9 mouse cellular contexts compared by ENCODE assay signal in the genomic region with DNA sequence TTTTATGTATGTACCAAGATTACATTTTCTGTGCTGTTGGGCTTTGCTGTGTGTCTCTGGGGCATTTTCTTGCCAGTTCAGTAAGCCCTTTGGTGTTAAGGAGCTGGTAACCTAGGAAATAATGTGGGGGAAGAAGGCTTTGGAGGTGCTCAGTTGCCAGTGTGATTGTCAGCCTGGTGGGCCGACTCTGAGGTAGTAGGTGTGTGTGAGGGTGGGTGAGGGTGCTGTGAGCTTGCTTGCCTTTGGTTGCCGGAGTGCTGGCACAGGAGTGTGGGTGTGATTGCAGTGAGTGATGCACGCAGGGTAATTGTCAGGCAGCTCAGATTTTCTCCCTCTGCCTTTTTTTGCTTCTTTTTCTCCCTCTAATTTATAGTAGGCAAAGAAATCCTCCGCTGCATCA.
DNase-seq lines count a peak whose midpoint lies in the region; TF ChIP-seq lines count a peak whose summit lies in the region.
"Had no signal": no experiment of that assay in that cellular context is flagged by ENCODE, and none has a peak within 500 bp of the region (broad histone marks: within the 10 kb centered on the region; RNA-seq: fewer than 3 reads in every experiment).

No protein-coding gene starts in this region.

- DNase-seq in ovary, adult 18-20 months (ENCODE audit: low spot score): peak; percentile 2
- no peak for DNase-seq in ovary, postnatal 14 days (ENCODE audit: low spot score)
- peak; percentile 74 to 75 for DNase-seq in frontal cortex, postnatal 36 days (ENCODE audit: low spot score in 2 of 2)
- peak; percentile 56 to 68 for DNase-seq in left cerebral cortex, adult 2 months (ENCODE audit: extremely low spot score in 1 of 2, low spot score in 2 of 2)
- DNase-seq in right cerebral cortex, postnatal 4 days: peak; percentile 3
- DNase-seq in kidney, adult 9 months: no peak
- DNase-seq in gastrocnemius, postnatal 14 days: no peak

- TF ChIP-seq CTCF in left cerebral cortex, adult 2 months (IDR thresholded peaks at IDR 0.05): no peak

- peak overlapping the region; percentile 79 for H3K27ac ChIP-seq in left cerebral cortex, adult 2 months
- H3K27ac ChIP-seq: heart, embryonic 10.5 days; lung, embryonic 15.5 days had no signal

- intact Hi-C loops in left cerebral cortex, adult 2 months (cut with DNase I): loop anchor here (1.0 to 5.0 kb wide), 5 partner anchors 24 to 348 kb away; a partner anchor contains a TSS
- intact Hi-C loops in gastrocnemius, postnatal 14 days (cut with DNase I; ENCODE audit: low total_unique reads): no loop called here

- H3K4me3 ChIP-seq in left cerebral cortex, adult 2 months: no peak overlapping the region
- H3K4me3 ChIP-seq: heart, embryonic 10.5 days; lung, embryonic 15.5 days had no signal

Comparison
In these comparisons a context has a peak if more than half of its experiments do, and no peak if none do; other contexts are left out.
1. DNase-seq: peak in ovary, adult 18-20 months (single experiment), frontal cortex, postnatal 36 days (2 of 2), left cerebral cortex, adult 2 months (2 of 2) and right cerebral cortex, postnatal 4 days (single experiment); none in ovary, postnatal 14 days (single experiment), kidney, adult 9 months (single experiment) and gastrocnemius, postnatal 14 days (single experiment).